Mouse (Mus musculus): Measurements from ENCODE around the gene Rpl7l1. TPM values are rescaled to one million over a fixed set of nuclear protein-coding genes. Genes with fewer than 3 reads are reported as not detected.
A peak's percentile ranks its signal among the peaks of the same experiment; 100 is the strongest.
"Not testable (repeated sequence)": the region's sequence is repeated elsewhere in the genome, so short reads cannot be mapped to it uniquely, and the experiment has no call there.

Rpl7l1 gene
- polyA plus RNA-seq, 1 experiment from 2014 or later = 68.9 TPM

GRCm38 (mm10) chr17:46787974-46788373, 5.5 kb upstream of the Rpl7l1 start:
- WGBS (ENCODE audit: insufficient replicate concordance) = 65% methylated on average over 2 of the region's 2 CpGs
- not testable (repeated sequence) for H3K4me2 ChIP-seq (ENCODE audit: low read depth, low read length); H3K27me3 ChIP-seq (ENCODE audit: control insufficient read depth, insufficient read depth, low read depth, low read length); H3K9ac ChIP-seq (ENCODE audit: low read depth, low read length); H3K9me3 ChIP-seq (replicated peaks; ENCODE audit: control insufficient read depth, low read length); H3K36me3 ChIP-seq (ENCODE audit: control insufficient read depth, insufficient read depth); ATAC-seq (ENCODE audit: low read depth); H3K27ac ChIP-seq (ENCODE audit: low read length); H3K4me3 ChIP-seq (ENCODE audit: low read depth, low read length)
- H3K4me1 ChIP-seq (ENCODE audit: control insufficient read depth, low read depth, low read length) = peaks cover 15% of the 10 kb centered on the region

GRCm38 (mm10) chr17:46786952-46787351, 4.5 kb upstream of the Rpl7l1 start:
- Histone ChIP-seq H3K36me3 (ENCODE audit: control insufficient read depth, insufficient read depth) (no peaks in the 10 kb centered on the region), H3K4me1 (ENCODE audit: control insufficient read depth, low read depth, low read length) (peaks cover 15% of the 10 kb centered on the region), H3K9ac (ENCODE audit: low read depth, low read length) (no peak overlapping the region), H3K9me3 (replicated peaks; ENCODE audit: control insufficient read depth, low read length) (no peaks in the 10 kb centered on the region), H3K4me2 (ENCODE audit: low read depth, low read length) (peak overlapping the region; percentile 15; the same call in 1 of the 2 replicates), H3K4me3 (ENCODE audit: low read depth, low read length) (no peak overlapping the region), H3K27me3 (ENCODE audit: control insufficient read depth, insufficient read depth, low read depth, low read length) (no peaks in the 10 kb centered on the region), H3K27ac (ENCODE audit: low read length) (peak overlapping the region; percentile 1; the same call in 1 of the 2 replicates)
- peak; percentile 59 for ATAC-seq (ENCODE audit: low read depth)
- 24% methylated on average over 5 of the region's 5 CpGs for WGBS (ENCODE audit: insufficient replicate concordance)

GRCm38 (mm10) chr17:46783222-46783565, 722 bp upstream of the Rpl7l1 start:
- WGBS (ENCODE audit: insufficient replicate concordance) = 70% methylated on average over 2 of the region's 2 CpGs
- peak overlapping the region; percentile 79 for H3K27ac ChIP-seq (ENCODE audit: low read length)
- peaks cover 22% of the 10 kb centered on the region for H3K36me3 ChIP-seq (ENCODE audit: control insufficient read depth, insufficient read depth)
- ATAC-seq (ENCODE audit: low read depth) = no peak
- H3K27me3 ChIP-seq (ENCODE audit: control insufficient read depth, insufficient read depth, low read depth, low read length) = no peaks in the 10 kb centered on the region
- H3K9me3 ChIP-seq (replicated peaks; ENCODE audit: control insufficient read depth, low read length) = no peaks in the 10 kb centered on the region
- H3K4me2 ChIP-seq (ENCODE audit: low read depth, low read length) = peak overlapping the region; percentile 77
- H3K4me3 ChIP-seq (ENCODE audit: low read depth, low read length) = peak overlapping the region; percentile 68
- H3K9ac ChIP-seq (ENCODE audit: low read depth, low read length) = peak overlapping the region; percentile 74
- H3K4me1 ChIP-seq (ENCODE audit: control insufficient read depth, low read depth, low read length) = peaks cover 23% of the 10 kb centered on the region

- Histone ChIP-seq H3K9ac (ENCODE audit: low read depth, low read length) (peak overlapping the region; percentile 74), H3K4me1 (ENCODE audit: control insufficient read depth, low read depth, low read length) (peaks cover 20% of the 10 kb centered on the region), H3K9me3 (replicated peaks; ENCODE audit: control insufficient read depth, low read length) (no peaks in the 10 kb centered on the region), H3K36me3 (ENCODE audit: control insufficient read depth, insufficient read depth) (peaks cover 32% of the 10 kb centered on the region), H3K4me3 (ENCODE audit: low read depth, low read length) (peak overlapping the region; percentile 68), H3K27ac (ENCODE audit: low read length) (peak overlapping the region; percentile 79), H3K27me3 (ENCODE audit: control insufficient read depth, insufficient read depth, low read depth, low read length) (no peaks in the 10 kb centered on the region), H3K4me2 (ENCODE audit: low read depth, low read length) (peak overlapping the region; percentile 77)
- 2% methylated on average over 11 of the region's 11 CpGs for WGBS (ENCODE audit: insufficient replicate concordance)
- ATAC-seq (ENCODE audit: low read depth) = no peak
Measured at GRCm38 (mm10) chr17:46781876-46782275, 596 bp downstream of the Rpl7l1 start.

GRCm38 (mm10) chr17:46776087-46776486, 6.4 kb downstream of the Rpl7l1 start:
- WGBS (ENCODE audit: insufficient replicate concordance) = 77% methylated on average over 3 of the region's 3 CpGs
- Histone ChIP-seq H3K4me1 (ENCODE audit: control insufficient read depth, low read depth, low read length) (peaks cover 22% of the 10 kb centered on the region), H3K27me3 (ENCODE audit: control insufficient read depth, insufficient read depth, low read depth, low read length) (no peaks in the 10 kb centered on the region), H3K9me3 (replicated peaks; ENCODE audit: control insufficient read depth, low read length) (no peaks in the 10 kb centered on the region), H3K4me2 (ENCODE audit: low read depth, low read length) (no peak overlapping the region), H3K36me3 (ENCODE audit: control insufficient read depth, insufficient read depth) (peaks cover 45% of the 10 kb centered on the region), H3K27ac (ENCODE audit: low read length) (no peak overlapping the region), H3K4me3 (ENCODE audit: low read depth, low read length) (no peak overlapping the region), H3K9ac (ENCODE audit: low read depth, low read length) (no peak overlapping the region)
- ATAC-seq (ENCODE audit: low read depth) = no peak

- H3K9ac ChIP-seq (ENCODE audit: low read depth, low read length) = no peak overlapping the region
- H3K27me3 ChIP-seq (ENCODE audit: control insufficient read depth, insufficient read depth, low read depth, low read length) = no peaks in the 10 kb centered on the region
- no peak for ATAC-seq (ENCODE audit: low read depth)
- H3K9me3 ChIP-seq (replicated peaks; ENCODE audit: control insufficient read depth, low read length) = no peaks in the 10 kb centered on the region
- no peak overlapping the region for H3K4me3 ChIP-seq (ENCODE audit: low read depth, low read length)
- H3K27ac ChIP-seq (ENCODE audit: low read length) = no peak overlapping the region
- peaks cover 21% of the 10 kb centered on the region for H3K4me1 ChIP-seq (ENCODE audit: control insufficient read depth, low read depth, low read length)
- 92% methylated on average over 9 of the region's 9 CpGs for WGBS (ENCODE audit: insufficient replicate concordance)
- H3K36me3 ChIP-seq (ENCODE audit: control insufficient read depth, insufficient read depth) = peaks cover 39% of the 10 kb centered on the region
- H3K4me2 ChIP-seq (ENCODE audit: low read depth, low read length) = no peak overlapping the region
Measured at GRCm38 (mm10) chr17:46775070-46775469, 7.4 kb downstream of the Rpl7l1 start.

GRCm38 (mm10) chr17:46774131-46774472, 8.4 kb downstream of the Rpl7l1 start:
- ATAC-seq (ENCODE audit: low read depth) = no peak
- Histone ChIP-seq H3K9ac (ENCODE audit: low read depth, low read length) (peak overlapping the region; percentile 16; the same call in 1 of the 2 replicates), H3K9me3 (replicated peaks; ENCODE audit: control insufficient read depth, low read length) (no peaks in the 10 kb centered on the region), H3K27me3 (ENCODE audit: control insufficient read depth, insufficient read depth, low read depth, low read length) (no peaks in the 10 kb centered on the region), H3K27ac (ENCODE audit: low read length) (no peak overlapping the region; the same call in 1 of the 2 replicates), H3K36me3 (ENCODE audit: control insufficient read depth, insufficient read depth) (peaks cover 30% of the 10 kb centered on the region), H3K4me3 (ENCODE audit: low read depth, low read length) (peak overlapping the region; percentile 88; the same call in 1 of the 2 replicates), H3K4me2 (ENCODE audit: low read depth, low read length) (peak overlapping the region; percentile 73; the same call in 1 of the 2 replicates), H3K4me1 (ENCODE audit: control insufficient read depth, low read depth, low read length) (peaks cover 21% of the 10 kb centered on the region)
- 46% methylated on average over 2 of the region's 2 CpGs for WGBS (ENCODE audit: insufficient replicate concordance)

- H3K36me3 ChIP-seq (ENCODE audit: control insufficient read depth, insufficient read depth) = peaks cover 25% of the 10 kb centered on the region
- H3K9me3 ChIP-seq (replicated peaks; ENCODE audit: control insufficient read depth, low read length) = no peaks in the 10 kb centered on the region
- H3K4me3 ChIP-seq (ENCODE audit: low read depth, low read length) = peak overlapping the region; percentile 88
- WGBS (ENCODE audit: insufficient replicate concordance) = 6% methylated on average over 19 of the region's 20 CpGs
- peaks cover 21% of the 10 kb centered on the region for H3K4me1 ChIP-seq (ENCODE audit: control insufficient read depth, low read depth, low read length)
- H3K4me2 ChIP-seq (ENCODE audit: low read depth, low read length) = peak overlapping the region; percentile 73
- no peaks in the 10 kb centered on the region for H3K27me3 ChIP-seq (ENCODE audit: control insufficient read depth, insufficient read depth, low read depth, low read length)
- peak overlapping the region; percentile 85 for H3K27ac ChIP-seq (ENCODE audit: low read length)
- peak overlapping the region; percentile 85 for H3K9ac ChIP-seq (ENCODE audit: low read depth, low read length)
- ATAC-seq (ENCODE audit: low read depth) = peak; percentile 10; the same call in 1 of the 2 replicates
Measured at GRCm38 (mm10) chr17:46773278-46774130, 9.0 kb downstream of the Rpl7l1 start.

Measured in liver, embryonic 16.5 days (tissue).